ENCODE assay signal across 24 mouse cellular contexts in genomic region chr13:40646131-40646530, GRCm38 (mm10).
DNase-seq lines count a peak whose midpoint lies in the region; ATAC-seq lines count a peak whose summit lies in the region.
"Had no signal": no experiment of that assay in that cellular context is flagged by ENCODE, and none has a peak within 500 bp of the region (broad histone marks: within the 10 kb centered on the region; RNA-seq: fewer than 3 reads in every experiment).

No protein-coding gene starts in this region.

- no peak overlapping the region for H3K4me3 ChIP-seq in kidney, embryonic 16.5 days (ENCODE audit: low read length)
- H3K4me3 ChIP-seq in limb, embryonic 11.5 days (ENCODE audit: low read depth, low read length): no peak overlapping the region
- H3K4me3 ChIP-seq in neural tube, embryonic 15.5 days (replicated peaks): no peak overlapping the region
- no peak overlapping the region for H3K4me3 ChIP-seq in forebrain, embryonic 16.5 days (replicated peaks; ENCODE audit: low read length)
- H3K4me3 ChIP-seq: embryonic facial prominence, embryonic 15.5 days; erythroblast, embryonic 14.5 days; forebrain, embryonic 10.5 days; forebrain, embryonic 15.5 days; heart, embryonic 10.5 days; hindbrain, embryonic 12.5 days had no signal

- no peaks in the 10 kb centered on the region for H3K9me3 ChIP-seq in kidney, embryonic 16.5 days (ENCODE audit: low read length)
- H3K9me3 ChIP-seq in limb, embryonic 11.5 days (ENCODE audit: control insufficient read depth, low read length): no peaks in the 10 kb centered on the region
- H3K9me3 ChIP-seq in neural tube, embryonic 15.5 days (replicated peaks): no peaks in the 10 kb centered on the region
- H3K9me3 ChIP-seq in forebrain, embryonic 16.5 days (ENCODE audit: control insufficient read depth, low read length): no peaks in the 10 kb centered on the region
- H3K9me3 ChIP-seq: embryonic facial prominence, embryonic 15.5 days; forebrain, embryonic 10.5 days; forebrain, embryonic 15.5 days; heart, embryonic 10.5 days; hindbrain, embryonic 12.5 days had no signal

- no peaks in the 10 kb centered on the region for H3K36me3 ChIP-seq in kidney, embryonic 16.5 days (ENCODE audit: insufficient read depth, low read length)
- no peaks in the 10 kb centered on the region for H3K36me3 ChIP-seq in limb, embryonic 11.5 days (ENCODE audit: control insufficient read depth, insufficient read depth, low read length)
- H3K36me3 ChIP-seq in neural tube, embryonic 15.5 days: no peaks in the 10 kb centered on the region
- H3K36me3 ChIP-seq in forebrain, embryonic 16.5 days (ENCODE audit: control insufficient read depth, insufficient read depth): no peaks in the 10 kb centered on the region
- H3K36me3 ChIP-seq: embryonic facial prominence, embryonic 15.5 days; forebrain, embryonic 10.5 days; forebrain, embryonic 15.5 days; heart, embryonic 10.5 days; hindbrain, embryonic 12.5 days had no signal

- no peak overlapping the region for H3K27ac ChIP-seq in kidney, embryonic 16.5 days (ENCODE audit: low read length)
- no peak overlapping the region for H3K27ac ChIP-seq in limb, embryonic 11.5 days (replicated peaks; ENCODE audit: low read depth, low read length)
- no peak overlapping the region for H3K27ac ChIP-seq in neural tube, embryonic 15.5 days (replicated peaks)
- H3K27ac ChIP-seq in forebrain, embryonic 16.5 days (ENCODE audit: low read length): no peak overlapping the region
- H3K27ac ChIP-seq: embryonic facial prominence, embryonic 15.5 days; forebrain, embryonic 10.5 days; forebrain, embryonic 15.5 days; heart, embryonic 10.5 days; hindbrain, embryonic 12.5 days; hindbrain, postnatal 0 days had no signal

- 70% methylated on average over 10 of the region's 10 CpGs for WGBS in kidney, embryonic 16.5 days
- 23% methylated on average over 10 of the region's 10 CpGs for WGBS in limb, embryonic 11.5 days
- 65% methylated on average over 10 of the region's 10 CpGs for WGBS in neural tube, embryonic 15.5 days
- WGBS in forebrain, embryonic 16.5 days: 70% methylated on average over 10 of the region's 10 CpGs

- 0 out of 2 replicates have a peak, but pooled peaks have one; percentile 49 for ATAC-seq in kidney, embryonic 16.5 days (ENCODE audit: low FRiP score, low TSS enrichment)
- ATAC-seq in limb, embryonic 11.5 days (ENCODE audit: insufficient number of reproducible peaks, low FRiP score, low TSS enrichment, low read depth): peak; percentile 57; the same call in 1 of the 2 replicates
- ATAC-seq in neural tube, embryonic 15.5 days (ENCODE audit: low FRiP score): no peak
- ATAC-seq in forebrain, embryonic 16.5 days: no peak
- ATAC-seq: forebrain, embryonic 15.5 days; hindbrain, postnatal 0 days had no signal

- H3K9ac ChIP-seq in kidney, embryonic 16.5 days (replicated peaks; ENCODE audit: low read length): no peak overlapping the region
- no peak overlapping the region for H3K9ac ChIP-seq in limb, embryonic 11.5 days (ENCODE audit: low read length)
- H3K9ac ChIP-seq in neural tube, embryonic 15.5 days (replicated peaks): no peak overlapping the region
- no peak overlapping the region for H3K9ac ChIP-seq in forebrain, embryonic 16.5 days (replicated peaks; ENCODE audit: low read depth, low read length)
- H3K9ac ChIP-seq: embryonic facial prominence, embryonic 15.5 days; forebrain, embryonic 15.5 days; hindbrain, embryonic 12.5 days had no signal

- H3K27me3 ChIP-seq in kidney, embryonic 16.5 days (ENCODE audit: insufficient read depth, low read length): no peaks in the 10 kb centered on the region
- H3K27me3 ChIP-seq in limb, embryonic 11.5 days (ENCODE audit: control insufficient read depth, insufficient read depth, low read length): no peaks in the 10 kb centered on the region
- no peaks in the 10 kb centered on the region for H3K27me3 ChIP-seq in neural tube, embryonic 15.5 days (replicated peaks)
- no peaks in the 10 kb centered on the region for H3K27me3 ChIP-seq in forebrain, embryonic 16.5 days (replicated peaks; ENCODE audit: control insufficient read depth, insufficient read depth, low read length)
- H3K27me3 ChIP-seq: CH12.LX; embryonic facial prominence, embryonic 15.5 days; hindbrain, embryonic 12.5 days had no signal

- H3K4me1 ChIP-seq in kidney, embryonic 16.5 days (ENCODE audit: insufficient read depth, low read length): peaks cover 5% of the 10 kb centered on the region
- H3K4me1 ChIP-seq in limb, embryonic 11.5 days (ENCODE audit: control insufficient read depth, insufficient read depth, low read length): peaks cover 12% of the 10 kb centered on the region; the same call in 1 of the 2 replicates
- peaks cover 9% of the 10 kb centered on the region; the same call in 1 of the 2 replicates for H3K4me1 ChIP-seq in neural tube, embryonic 15.5 days
- H3K4me1 ChIP-seq in forebrain, embryonic 16.5 days (replicated peaks; ENCODE audit: control insufficient read depth, insufficient read depth, low read length): peaks cover 5% of the 10 kb centered on the region; the same call in 1 of the 2 replicates
- H3K4me1 ChIP-seq: embryonic facial prominence, embryonic 15.5 days had no signal

- H3K4me2 ChIP-seq in kidney, embryonic 16.5 days (replicated peaks; ENCODE audit: low read depth, low read length): no peak overlapping the region
- H3K4me2 ChIP-seq in limb, embryonic 11.5 days (ENCODE audit: low read depth, severe bottlenecking): no peak overlapping the region
- peak overlapping the region; percentile 13; the same call in 1 of the 2 replicates for H3K4me2 ChIP-seq in neural tube, embryonic 15.5 days
- no peak overlapping the region for H3K4me2 ChIP-seq in forebrain, embryonic 16.5 days (ENCODE audit: low read length)
- H3K4me2 ChIP-seq: embryonic facial prominence, embryonic 15.5 days; forebrain, embryonic 15.5 days; hindbrain, embryonic 12.5 days had no signal

- no peak for DNase-seq in kidney, postnatal 36 days
- peak; percentile 82 for DNase-seq in forelimb bud, embryonic 11.5 days (ENCODE audit: low read depth, low spot score)
- peak; percentile 53 for DNase-seq in limb, embryonic 11.5 days (ENCODE audit: low spot score)
- DNase-seq in spleen, adult 18-20 months: no peak
- no peak for DNase-seq in Muller cell, postnatal 12 days (ENCODE audit: inconsistent ontology term)
- DNase-seq: adrenal gland, adult 2 months; adrenal gland, postnatal 25 days; cerebellum, adult 8-10 months; cerebellum, postnatal 14 days; embryo, embryonic 11 days; gastrocnemius, postnatal 25 days; heart, postnatal 10 days; heart, postnatal 4 days had no signal

Comparison
In these comparisons a context has a peak if more than half of its experiments do, and no peak if none do; other contexts are left out.
1. ATAC-seq: peak in kidney, embryonic 16.5 days (single experiment) and limb, embryonic 11.5 days (single experiment); none in neural tube, embryonic 15.5 days (single experiment) and forebrain, embryonic 16.5 days (single experiment).
2. DNase-seq: peak in forelimb bud, embryonic 11.5 days (single experiment) and limb, embryonic 11.5 days (single experiment); none in kidney, postnatal 36 days (0 of 2), spleen, adult 18-20 months (0 of 2) and Muller cell, postnatal 12 days (single experiment).